Mouse (Mus musculus) adrenal gland, postnatal 25 days (tissue): ENCODE data around the gene Ttyh2. TPM values are rescaled to one million over a fixed set of nuclear protein-coding genes. Genes with fewer than 3 reads are reported as not detected.

Source experiments
- DNase-seq: peaks from one replicate; pipeline ENCODE4 v3.0.0; 2021; ENCODE audit warnings: mixed read lengths
- total RNA-seq: library from RNA; stranded (reverse); gene quantifications from 2 replicates; pipeline ENCODE4 v1.2.3, GENCODE M21; 2021

Ttyh2 gene
- total RNA-seq, 1 experiment from 2014 or later, result 145 TPM

DNA sequence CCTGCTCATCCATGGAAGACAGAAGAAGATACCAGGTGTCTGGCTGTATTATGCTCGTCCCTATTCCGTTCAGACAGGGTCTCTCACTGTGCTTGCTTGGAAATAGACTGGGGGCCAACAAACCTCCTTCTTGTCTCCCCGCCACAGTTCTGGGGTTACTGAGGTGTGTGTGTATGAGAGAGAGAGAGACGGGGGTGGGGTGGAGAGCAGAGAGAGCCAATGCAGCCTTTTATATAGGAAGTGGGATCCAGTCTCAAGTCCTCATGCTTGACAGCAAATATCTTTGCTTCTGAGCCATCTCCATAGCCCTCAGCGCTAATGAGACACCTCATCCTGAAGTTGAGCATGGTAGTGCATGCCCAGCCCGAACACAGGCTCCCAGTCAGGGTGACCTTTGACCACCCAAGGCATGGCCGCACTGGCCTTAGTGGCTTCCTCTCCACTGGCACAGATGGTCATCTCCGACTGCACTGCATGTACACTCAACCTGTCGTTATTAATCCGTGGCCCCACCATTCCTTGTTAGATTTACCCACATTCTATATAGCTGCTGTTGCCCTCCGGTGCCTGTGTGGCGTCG, 7.2 kb downstream of the Ttyh2 start:
- DNase-seq, result no peak

DNA sequence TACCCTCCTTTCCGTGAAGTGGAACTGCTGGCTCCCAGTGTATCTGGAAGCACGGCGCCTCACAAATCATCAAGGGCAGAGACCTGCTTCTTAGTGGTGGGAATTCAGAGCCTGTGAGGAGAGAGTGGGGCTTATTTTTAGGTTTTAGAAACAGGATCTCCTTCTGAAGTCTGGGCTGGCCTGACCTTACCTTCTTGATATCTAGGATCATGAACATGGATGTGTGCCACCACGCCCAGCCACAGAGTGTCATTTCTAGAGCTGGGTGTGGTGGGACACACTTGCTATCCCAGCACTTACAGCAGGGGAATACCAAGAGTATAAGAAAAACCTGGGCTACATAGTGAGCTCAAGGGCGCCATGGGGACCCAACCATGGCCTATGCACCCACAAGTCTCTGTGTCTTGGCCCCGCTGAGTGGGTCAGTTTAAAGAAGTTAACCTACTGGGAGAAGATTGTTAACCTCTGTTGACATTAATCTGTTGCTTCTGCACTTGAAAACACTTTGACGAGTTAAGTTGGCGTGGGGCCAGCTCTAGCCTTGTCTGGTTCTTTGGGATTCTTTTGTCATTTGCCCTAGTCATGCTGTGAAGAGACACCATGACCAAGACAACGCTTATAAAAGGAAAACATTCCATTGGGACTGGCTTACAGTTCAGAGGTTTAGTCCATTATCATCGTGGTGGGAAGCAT, 7.9 kb downstream of the Ttyh2 start:
- no peak for DNase-seq

DNA sequence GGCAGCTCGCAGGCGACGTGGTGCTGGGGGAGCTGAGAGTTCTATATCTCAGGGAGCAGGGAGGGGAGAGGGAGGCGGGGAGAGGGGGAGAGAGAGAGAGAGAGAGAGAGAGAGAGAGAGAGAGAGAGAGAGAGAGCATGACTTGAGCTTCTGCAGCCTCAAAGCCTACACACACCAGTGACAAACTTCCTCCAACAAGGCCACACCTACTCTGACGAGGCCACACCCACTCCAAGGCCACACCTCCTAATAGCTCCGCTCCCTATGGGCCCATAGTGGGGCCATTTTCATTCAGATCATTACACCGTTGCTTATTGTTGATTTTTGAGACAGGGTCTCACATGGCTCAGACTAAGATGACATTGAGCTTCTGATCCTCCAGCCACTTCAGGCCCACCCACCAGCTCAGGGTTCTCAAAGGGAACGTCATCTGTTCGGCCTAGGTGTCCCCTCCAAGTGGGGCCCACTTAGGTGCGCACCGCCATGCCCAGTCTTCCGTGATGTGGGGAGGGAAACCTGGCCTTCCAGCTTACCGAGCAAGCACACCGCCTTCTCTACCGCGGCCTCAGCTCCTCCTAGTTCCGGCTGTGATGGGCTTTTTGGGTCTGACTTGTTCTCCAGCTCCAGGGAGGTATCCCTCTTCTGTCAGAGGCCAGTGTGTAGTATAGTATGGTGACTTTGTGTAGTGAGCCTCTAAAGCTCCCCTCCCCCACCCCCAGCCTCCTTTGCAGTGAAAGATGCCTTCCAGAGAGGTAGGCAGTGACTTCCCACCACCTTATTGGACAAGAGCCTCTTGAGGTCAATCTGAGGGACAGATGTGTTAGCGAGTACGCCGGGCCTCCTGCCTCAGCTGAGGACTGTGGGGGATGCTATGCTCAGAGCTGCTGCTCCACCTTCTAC, 8.7 kb downstream of the Ttyh2 start:
- DNase-seq, result no peak

DNA sequence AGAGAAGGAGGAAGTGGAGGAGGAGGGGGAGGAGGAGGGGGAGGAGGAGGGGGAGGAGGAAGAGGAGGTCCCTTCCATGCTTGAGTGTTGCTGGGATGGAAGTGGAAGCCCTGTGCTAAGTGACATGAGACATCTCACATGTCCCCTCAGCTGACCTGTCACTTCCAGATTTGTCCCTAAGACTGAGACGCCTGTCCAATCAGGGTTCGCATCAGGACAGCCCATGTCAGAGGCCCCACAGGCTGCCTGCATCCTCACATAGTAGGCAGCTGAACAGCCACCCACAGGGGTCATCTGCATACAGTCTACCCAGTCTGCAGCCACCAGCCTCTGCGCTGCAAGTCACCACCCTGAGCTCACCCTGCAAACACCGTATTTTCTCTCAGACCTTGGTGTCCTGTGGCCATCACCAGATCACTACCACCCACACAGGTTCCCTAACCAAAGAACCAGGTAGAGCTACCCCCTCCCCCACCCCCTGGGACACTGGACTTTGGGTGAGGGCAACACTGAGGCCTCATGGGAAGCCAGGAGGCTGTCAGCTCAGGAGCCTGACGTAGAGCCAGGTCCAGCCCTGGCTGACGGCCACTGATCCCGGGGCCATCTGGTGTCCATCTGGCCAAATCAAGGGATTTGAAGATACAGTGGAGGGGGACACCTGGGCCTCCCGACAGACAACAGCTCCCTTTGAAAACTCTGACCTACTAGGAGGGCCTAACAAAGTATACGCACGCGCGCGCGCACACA, 9.6 kb downstream of the Ttyh2 start:
- peak; percentile 52 for DNase-seq

DNA sequence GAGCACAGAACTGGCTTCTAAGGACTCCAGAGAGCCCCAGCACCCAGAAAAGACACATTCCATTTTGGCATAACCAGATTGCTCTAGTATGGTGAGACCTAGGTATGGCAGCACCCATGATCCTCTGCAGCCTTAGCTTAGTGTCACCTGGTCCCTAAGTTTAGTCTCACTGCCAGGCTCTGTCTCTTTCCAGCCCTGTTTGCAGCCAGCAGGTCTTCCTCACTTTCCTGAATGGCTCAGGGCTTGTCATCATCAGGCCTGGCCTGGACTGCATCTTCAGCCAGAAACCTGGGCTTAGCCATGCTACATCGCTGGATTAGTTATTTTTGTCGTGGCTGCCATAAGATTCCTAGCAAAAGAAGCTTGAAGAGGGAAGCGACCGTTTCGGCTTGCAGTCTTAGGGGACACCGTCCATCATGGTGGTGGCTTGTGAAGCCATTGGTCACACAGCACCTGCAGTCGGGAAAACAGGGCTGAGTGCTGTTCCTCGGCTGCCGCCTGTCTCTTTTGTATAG, 10.4 kb downstream of the Ttyh2 start:
- DNase-seq, result no peak

DNA sequence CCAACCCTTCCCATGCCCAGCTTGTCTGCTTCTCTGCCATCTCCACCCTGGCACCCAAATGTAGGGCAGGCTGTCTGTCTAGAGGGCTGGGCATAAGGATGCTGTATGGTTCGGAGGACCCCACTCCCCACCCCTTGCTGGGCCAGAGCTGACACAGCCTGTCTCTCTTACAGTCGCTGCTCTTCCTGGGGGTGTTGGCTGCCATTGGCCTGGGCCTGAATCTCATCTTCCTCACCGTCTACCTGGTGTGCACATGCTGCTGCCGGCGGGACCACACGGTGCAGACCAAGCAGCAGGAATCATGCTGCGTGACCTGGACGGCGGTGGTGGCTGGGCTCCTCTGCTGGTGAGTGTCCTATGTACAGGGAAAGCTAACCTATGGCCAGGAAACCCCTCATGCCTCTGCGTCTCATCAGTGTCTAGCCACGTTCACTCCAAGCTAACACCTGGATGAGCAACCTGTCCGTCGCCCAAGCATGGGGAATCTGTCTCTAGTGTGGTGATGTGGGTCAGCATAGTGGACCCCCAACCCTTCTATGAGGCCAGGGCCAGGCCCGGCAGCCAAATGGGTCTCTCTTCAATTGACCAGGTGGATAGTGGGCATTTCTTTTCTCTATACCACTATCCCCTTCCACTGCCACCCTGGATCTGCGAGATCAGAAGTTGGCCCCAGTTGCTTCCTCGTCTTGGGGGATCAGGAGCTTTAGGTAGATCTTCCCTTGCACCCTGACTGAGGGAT, 11.2 kb downstream of the Ttyh2 start:
- no peak for DNase-seq

DNA sequence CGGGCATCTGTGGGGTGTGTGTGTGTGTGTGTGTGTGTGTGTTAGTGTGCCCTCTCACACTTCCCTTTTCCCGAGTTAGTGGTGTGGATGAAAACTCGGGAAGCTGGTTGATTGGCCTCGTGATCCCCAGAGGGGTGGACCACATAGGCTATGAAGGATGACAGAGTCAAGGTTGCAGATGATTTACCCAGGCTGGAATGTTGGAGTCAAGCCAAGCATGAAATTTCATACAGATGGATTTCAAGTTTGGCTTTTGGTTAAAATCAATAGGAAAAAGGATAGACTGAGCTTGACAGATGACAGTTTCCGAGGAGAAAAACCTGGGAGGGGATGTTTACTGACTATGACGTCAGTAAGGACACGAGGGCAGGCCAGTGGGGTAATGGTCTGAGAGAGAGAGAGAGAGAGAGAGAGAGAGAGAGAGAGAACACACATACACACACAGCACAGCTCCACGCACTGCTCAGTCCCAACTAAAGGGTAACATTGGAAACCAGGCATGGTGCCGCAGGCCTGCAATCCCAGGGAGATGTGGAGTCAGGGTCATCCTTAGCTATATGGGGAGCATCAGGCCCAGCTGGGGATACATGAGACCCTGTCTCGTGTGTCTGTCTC, 12.4 kb downstream of the Ttyh2 start:
- DNase-seq, result no peak

DNA sequence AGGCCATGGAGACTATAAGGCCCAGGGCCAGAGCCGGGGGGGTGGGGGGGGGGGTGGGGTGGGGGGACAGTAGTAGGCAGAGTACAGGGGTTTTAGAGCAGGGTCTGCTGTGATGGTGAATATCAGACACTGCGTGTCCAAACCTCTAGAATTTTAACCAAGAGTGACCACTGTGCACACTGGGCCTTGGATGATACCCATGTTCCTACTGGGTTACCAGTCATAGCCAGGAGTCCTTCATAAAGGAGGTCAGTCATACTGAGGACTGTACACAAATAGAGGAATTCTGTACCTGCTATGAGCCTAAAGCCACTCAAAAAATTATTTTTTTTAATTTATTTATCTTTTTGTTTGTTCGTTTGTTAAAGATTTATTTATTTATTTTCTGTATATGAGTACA, 13.5 kb downstream of the Ttyh2 start:
- no peak for DNase-seq

DNA sequence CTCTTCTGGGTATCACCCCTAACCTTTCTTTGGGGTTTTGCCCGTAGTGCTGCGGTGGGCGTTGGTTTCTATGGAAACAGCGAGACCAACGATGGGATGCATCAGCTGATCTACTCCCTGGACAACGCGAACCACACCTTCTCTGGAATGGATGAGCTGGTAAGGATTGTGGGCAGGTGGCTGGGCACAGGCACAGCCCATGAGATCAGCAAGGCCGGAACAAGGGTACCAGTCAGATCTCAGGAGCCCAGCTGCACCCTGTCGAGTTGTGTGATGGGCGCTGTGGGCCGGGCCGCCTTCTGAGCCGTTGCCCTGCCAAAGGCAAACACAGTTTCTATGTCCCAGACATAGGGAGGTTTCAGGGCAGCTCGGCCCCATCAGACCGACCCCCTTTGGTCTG, 15.0 kb downstream of the Ttyh2 start:
- DNase-seq, result no peak

DNA sequence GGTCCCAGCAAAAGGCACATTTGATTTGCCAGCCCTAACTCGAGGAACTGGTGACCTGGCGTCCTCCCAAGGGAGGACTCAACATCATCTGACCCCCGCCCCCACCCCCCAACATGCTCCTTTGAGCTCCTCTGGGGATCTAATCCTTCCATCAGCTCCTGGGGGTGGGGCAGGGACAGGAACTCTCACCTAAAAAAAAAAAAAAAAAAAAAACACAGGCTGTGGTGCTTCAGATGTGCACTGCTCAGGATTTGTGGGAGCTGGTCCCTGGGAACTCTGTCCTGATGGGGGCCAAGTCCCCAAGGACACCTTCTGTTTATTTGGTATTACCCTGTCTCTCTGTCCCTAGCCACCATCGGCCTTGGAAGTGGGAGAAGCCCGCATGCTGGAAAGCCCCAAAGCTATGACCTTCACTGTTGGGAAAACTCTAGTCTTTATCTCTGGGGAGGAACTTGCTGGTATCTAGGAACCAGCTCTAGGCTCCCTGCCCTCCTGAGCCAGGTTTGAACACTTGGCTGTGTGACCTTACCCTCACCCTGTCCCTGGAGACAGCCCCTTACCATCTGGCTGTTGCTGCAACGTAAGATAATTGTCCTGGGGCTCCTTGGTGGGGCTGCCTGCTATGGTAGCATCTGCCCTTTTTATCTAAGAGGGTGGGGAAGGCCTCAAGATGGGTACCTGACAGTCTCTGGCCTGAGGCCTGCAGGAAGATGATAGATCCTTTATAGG, 16.4 kb downstream of the Ttyh2 start:
- DNase-seq, result peak; percentile 48

DNA sequence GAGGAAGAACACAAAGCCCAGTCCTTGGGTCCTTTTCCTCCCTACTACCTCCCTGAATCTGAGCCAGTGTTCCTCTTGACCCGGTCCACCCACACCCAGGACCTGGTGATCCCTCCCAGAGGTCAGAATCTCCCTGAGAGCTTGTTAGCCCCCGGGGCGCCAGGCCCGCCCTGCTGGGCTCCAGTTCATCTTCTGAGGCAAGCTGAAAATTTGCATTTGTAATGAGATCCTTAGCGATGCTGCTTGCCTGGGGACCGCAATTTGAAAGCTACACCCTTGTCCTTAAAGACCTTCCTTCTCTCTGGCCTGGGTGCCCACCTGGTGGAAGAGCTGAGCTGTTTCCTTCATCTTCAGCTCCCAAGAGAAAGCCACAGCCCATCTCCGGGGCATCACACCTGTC, 17.4 kb downstream of the Ttyh2 start:
- no peak for DNase-seq

DNA sequence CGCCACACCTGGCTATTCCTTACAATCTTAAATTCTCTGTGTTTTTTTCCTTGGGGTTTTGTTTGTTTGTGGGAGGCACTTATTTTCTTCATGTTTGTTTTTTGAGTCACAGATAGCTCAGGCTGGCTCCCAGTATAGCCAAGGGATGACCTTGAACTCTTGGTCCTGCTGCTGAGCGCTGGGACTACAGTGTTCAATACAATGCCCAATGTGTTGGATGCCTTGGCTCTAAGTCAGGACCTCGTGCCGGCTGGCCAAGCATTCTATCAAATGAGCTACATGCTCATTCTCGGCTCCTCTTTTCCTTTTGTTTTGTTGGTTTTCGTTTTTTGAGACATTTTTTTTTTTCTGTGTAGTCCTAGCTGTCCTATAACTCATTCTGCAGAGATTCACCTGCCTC, 18.2 kb downstream of the Ttyh2 start:
- no peak for DNase-seq

DNA sequence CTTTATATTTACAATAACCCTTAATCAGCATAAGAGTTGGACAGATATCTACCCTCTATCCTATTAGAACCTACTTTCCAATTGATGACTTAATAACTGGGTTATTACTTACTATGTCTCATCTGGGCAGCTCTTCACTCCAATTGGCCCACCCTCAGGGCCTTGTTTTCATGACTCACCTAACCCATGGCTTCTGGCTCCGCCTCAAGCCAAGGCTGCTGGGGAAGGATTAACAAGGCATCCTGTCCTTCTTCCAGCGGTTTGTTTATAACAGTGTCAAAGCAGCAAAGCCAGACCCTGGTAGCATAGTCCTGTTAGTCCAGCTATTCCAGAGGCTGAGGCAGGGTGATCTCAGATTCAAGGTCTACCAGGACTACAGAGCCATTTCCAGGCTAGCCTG, 19.2 kb downstream of the Ttyh2 start:
- DNase-seq, result peak; percentile 62

DNA sequence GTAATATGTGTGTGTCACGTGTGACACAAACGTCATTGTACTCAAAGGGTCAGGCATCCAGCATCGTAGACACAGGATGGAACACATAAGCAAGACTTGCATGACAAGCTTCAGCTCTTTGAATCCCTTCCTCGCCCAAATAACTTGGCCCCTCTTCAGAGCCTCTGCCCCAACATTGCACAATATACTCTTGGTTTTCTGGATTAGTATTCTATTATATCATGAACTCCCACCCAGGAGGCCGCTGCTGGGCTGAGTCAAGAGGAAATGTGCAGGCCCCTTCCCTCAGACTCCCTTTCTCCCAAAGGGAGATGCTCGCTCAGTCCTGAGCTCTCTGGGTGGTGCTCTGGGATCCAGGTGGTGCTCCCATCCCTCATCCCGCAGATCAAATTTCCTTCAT, 23.3 kb downstream of the Ttyh2 start:
- DNase-seq, result no peak

DNA sequence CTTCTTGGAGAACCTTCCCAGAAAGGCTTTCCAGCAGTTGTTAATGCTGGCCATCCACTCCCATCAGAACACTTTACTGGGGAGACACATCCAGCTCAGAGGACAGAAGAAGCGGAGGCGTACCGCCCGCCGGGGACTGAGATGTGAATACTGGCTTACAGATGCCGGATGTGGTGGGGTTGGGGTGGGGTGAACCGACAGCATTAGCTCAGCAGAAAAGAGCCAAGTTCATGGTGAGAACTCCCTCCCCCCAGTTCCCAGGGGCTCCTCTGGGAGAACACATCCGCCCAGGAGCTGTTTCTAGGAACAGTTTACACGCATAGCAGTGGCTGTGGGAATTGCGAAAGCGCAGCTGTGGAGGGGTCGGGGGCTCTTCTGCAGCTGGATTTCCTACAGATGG, 24.3 kb downstream of the Ttyh2 start:
- no peak for DNase-seq

DNA sequence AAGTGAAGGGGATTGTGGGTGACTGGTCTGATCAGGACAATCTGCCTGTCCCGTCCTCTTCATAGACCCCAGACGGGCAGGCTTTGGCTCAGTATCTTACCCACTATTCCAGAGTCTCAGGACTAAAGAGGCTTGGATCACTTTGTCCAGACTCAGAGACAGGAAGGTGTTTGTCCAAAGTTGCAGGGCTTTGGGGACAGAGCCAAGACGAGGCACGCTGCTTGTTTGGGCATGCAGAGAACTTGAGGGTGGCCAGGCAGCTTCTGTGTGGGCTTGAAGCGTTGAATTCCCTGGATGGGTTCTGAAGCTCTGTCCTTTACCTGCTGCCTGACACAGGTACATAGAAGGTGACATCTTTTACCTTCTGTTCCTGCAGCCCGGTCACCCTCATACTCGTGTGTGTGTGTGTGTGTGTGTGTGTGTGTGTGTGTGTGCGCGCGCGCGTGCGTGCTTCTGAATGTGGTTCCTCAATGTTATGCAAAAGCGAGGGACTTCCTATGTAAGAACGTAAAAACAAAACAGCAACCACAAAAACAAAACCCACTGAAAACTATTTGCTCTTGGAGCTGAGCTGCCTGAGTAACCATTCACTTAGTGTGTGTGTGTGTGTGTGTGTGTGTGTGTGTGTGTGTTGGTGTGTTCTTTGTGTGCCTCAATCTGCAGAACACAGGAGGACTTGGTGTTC, 27.2 kb downstream of the Ttyh2 start:
- DNase-seq, result no peak

DNA sequence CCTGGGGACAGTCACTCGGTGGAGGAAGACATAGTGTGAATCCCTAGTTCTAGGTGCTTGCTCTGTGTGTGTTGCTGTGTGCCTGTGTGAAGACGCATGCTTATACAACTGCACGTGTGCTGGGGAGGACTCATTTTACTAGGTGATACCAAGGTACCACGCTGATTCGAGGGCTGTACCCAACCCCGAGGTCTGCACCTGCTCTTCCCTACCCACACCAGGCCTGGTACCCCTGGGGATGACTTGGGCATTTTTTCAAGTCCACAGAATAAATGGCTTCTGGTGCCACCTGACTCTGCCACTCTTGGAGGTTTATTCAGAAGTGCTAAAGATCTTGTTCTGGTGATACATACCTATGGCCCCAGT, 27.7 kb downstream of the Ttyh2 start:
- DNase-seq, result no peak

DNA sequence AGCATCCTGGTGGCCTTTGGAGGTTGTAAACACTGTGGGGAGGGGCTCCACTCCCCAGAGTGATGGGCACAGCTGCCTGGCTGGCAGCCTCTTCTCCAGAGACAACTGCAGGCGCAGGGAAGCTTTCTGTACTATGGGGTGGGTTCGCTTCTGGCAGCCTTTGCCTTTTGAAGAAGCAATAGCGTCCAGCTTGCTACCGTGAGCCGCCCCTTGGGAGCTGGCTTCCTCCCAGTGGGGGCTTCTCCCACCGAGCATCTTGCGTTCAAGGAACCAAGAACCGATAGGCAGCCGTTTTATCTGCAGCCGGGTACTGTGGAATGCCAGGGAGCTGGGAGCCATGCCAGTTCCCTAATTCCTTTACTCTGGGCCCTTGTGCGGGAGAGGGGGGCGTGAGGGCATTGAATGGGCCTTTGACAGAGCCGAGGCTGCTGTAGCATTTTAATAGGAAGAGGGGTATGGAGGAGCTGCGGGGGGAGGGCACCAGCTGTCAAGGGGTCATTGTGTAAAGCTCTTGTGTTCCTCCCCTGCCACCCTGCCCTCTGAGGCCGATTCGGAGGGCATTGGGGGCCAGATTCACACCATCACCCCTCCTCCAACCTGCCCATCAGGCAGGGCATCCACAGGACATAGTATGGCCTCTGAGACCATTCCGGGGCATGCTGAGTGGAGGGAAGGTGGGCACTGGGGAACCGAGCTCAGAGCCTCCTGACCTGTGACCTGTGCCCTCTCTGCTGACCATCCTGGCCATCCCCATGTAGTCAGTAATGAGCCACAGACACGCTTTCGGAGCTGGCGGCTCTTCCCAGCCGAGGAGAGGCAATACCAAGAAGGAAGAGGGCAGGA, 29.1 kb downstream of the Ttyh2 start:
- no peak for DNase-seq

DNA sequence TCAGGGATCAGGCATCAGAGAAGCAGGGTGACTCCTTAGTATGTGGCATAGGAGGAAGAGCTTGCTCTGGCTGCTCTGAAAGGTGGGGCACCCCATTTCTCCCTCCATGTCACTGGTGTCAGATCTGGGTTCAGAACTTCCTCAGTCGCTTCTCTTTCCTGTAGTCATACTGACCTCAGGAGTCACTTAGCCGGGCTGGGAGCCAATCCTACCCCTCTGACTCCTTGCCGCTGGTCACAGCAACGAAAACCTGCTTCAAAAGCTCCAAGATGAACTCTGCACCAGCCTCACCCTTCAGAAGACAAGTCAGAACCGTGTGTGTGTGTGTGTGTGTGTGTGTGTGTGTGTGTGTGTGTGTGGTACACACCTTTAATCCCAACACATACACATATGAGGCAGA, 31.1 kb downstream of the Ttyh2 start:
- DNase-seq, result peak; percentile 35
